Mouse (Mus musculus) MEL (cell line): ENCODE measurements at regions not wholly inside any gene's neighbourhood (a gene's known extent, or its start where the extent isn't known, plus 50 kb on each side); places are given as distances from the start of the nearest gene placed in this dataset.

ENCODE experiments used
- DNase-seq: peaks from one replicate; pipeline ENCODE4 v3.0.0; 2011; ENCODE audit warnings: low read depth, low spot score
- H3K27ac ChIP-seq: 2 replicates; pipeline ENCODE4 v1.5.1; 2012; ENCODE audit warnings: low read depth, mild to moderate bottlenecking, control low read depth, low read length, moderate library complexity; ENCODE audit not compliant: control insufficient read depth
- H3K27me3 ChIP-seq, 2 experiments: fragments of 150-350 bp in 1 of 2; sonication (generic) in 1 of 2; 2 replicates each; pipeline ENCODE4 v1.6.1; 2012; ENCODE audit warnings: low read length in 2 of 2, mild to moderate bottlenecking in 2 of 2, improper control_type of control experiment in 1 of 2, moderate library complexity in 1 of 2; ENCODE audit not compliant: insufficient read depth in 2 of 2, control insufficient read depth in 1 of 2
- H3K36me3 ChIP-seq, 2 experiments: 2 replicates each; pipeline ENCODE4 v1.6.1; 2012 to 2014; ENCODE audit warnings: low read length in 2 of 2, improper control_type of control experiment in 1 of 2, inconsistent platforms in 1 of 2, mild to moderate bottlenecking in 1 of 2; ENCODE audit not compliant: insufficient read depth in 2 of 2, control insufficient read depth in 1 of 2
- H3K4me1 ChIP-seq, 2 experiments: fragments of 150-350 bp in 1 of 2; sonication (generic) in 1 of 2; 2 replicates each; pipeline ENCODE4 v1.6.1; 2012; ENCODE audit warnings: low read length in 2 of 2, improper control_type of control experiment in 1 of 2, mild to moderate bottlenecking in 1 of 2; ENCODE audit not compliant: insufficient read depth in 2 of 2, control insufficient read depth in 1 of 2
- H3K4me3 ChIP-seq, 2 experiments: fragments of 150-350 bp in 1 of 2; sonication (generic) in 1 of 2; 2 replicates each; pipeline ENCODE4 v1.5.1; 2012; ENCODE audit warnings: low read depth in 2 of 2, low read length in 2 of 2, mild to moderate bottlenecking in 2 of 2, moderate library complexity in 2 of 2, control low read depth in 1 of 2, improper control_type of control experiment in 1 of 2; ENCODE audit not compliant: control insufficient read depth in 1 of 2, insufficient read depth in 1 of 2
- H3K79me2 ChIP-seq: 2 replicates; pipeline ENCODE4 v1.6.1; 2012; ENCODE audit warnings: mild to moderate bottlenecking, low read length, moderate library complexity; ENCODE audit not compliant: control insufficient read depth, poor library complexity, insufficient read depth
- H3K9ac ChIP-seq: 2 replicates; pipeline ENCODE4 v1.6.1; 2012; ENCODE audit warnings: low read depth, mild to moderate bottlenecking, control low read depth, low read length, moderate library complexity; ENCODE audit not compliant: control insufficient read depth, poor library complexity, severe bottlenecking
- H3K9me3 ChIP-seq: fragments of 150-350 bp; sonication (generic); replicated peaks from 2 replicates; pipeline ENCODE4 v1.6.1; 2012; ENCODE audit warnings: mild to moderate bottlenecking, low read length, improper control_type of control experiment, moderate library complexity; ENCODE audit not compliant: insufficient read depth
- CTCF ChIP-seq, 3 experiments: IDR thresholded peaks in 2 of 3; conservative IDR thresholded peaks in 1 of 3; 2 replicates each; pipeline ENCODE4 v1.5.1; 2011 to 2012; ENCODE audit warnings: low read length in 3 of 3, low read depth in 2 of 3, mild to moderate bottlenecking in 2 of 3, improper control_type of control experiment in 1 of 3, inconsistent platforms in 1 of 3, mixed read lengths in 1 of 3, moderate library complexity in 1 of 3; ENCODE audit not compliant: control insufficient read depth in 1 of 3, insufficient read depth in 1 of 3, poor library complexity in 1 of 3, severe bottlenecking in 1 of 3
- E2F4 ChIP-seq: IDR thresholded peaks from 2 replicates; pipeline ENCODE4 v1.6.1; 2011; ENCODE audit warnings: low read depth, low read length, improper control_type of control experiment, borderline replicate concordance
- ELF1 ChIP-seq: IDR thresholded peaks from 2 replicates; pipeline ENCODE4 v1.6.1; 2014; ENCODE audit warnings: low read depth, mild to moderate bottlenecking, inconsistent platforms, low read length, improper control_type of control experiment, moderate library complexity
- HCFC1 ChIP-seq: IDR thresholded peaks from 2 replicates; pipeline ENCODE4 v1.6.1; 2012; ENCODE audit warnings: low read depth, mild to moderate bottlenecking, inconsistent platforms, low read length, improper control_type of control experiment, moderate library complexity
- JUND ChIP-seq: IDR thresholded peaks from 2 replicates; pipeline ENCODE4 v1.6.1; 2011; ENCODE audit warnings: low read depth, mild to moderate bottlenecking, improper control_type of control experiment, low read length
- MAFK ChIP-seq: IDR thresholded peaks from 2 replicates; pipeline ENCODE4 v1.6.1; 2011; ENCODE audit warnings: low read depth, mild to moderate bottlenecking, low read length, improper control_type of control experiment, borderline replicate concordance
- MAX ChIP-seq: IDR thresholded peaks from 2 replicates; pipeline ENCODE4 v1.6.1; 2011; ENCODE audit warnings: low read length, improper control_type of control experiment
- MXI1 ChIP-seq: IDR thresholded peaks from 2 replicates; pipeline ENCODE4 v1.6.1; 2011; ENCODE audit warnings: mild to moderate bottlenecking, low read depth, low read length, improper control_type of control experiment
- MYB ChIP-seq: IDR thresholded peaks from 2 replicates; pipeline ENCODE4 v1.6.1; 2011; ENCODE audit warnings: mild to moderate bottlenecking, low read depth, low read length, improper control_type of control experiment
- NELFE ChIP-seq: IDR thresholded peaks from 2 replicates; pipeline ENCODE4 v1.6.1; 2011; ENCODE audit warnings: low read depth, low read length, improper control_type of control experiment
- POLR2AphosphoS2 ChIP-seq: IDR thresholded peaks from 2 replicates; pipeline ENCODE4 v1.6.1; 2011; ENCODE audit warnings: low read length, improper control_type of control experiment
- POLR2AphosphoS5 ChIP-seq: IDR thresholded peaks from 2 replicates; pipeline ENCODE4 v1.6.1; 2012; ENCODE audit warnings: low read depth, borderline replicate concordance, mild to moderate bottlenecking, inconsistent platforms, low read length, moderate library complexity, mixed read lengths
- SIN3A ChIP-seq: IDR thresholded peaks from 2 replicates; pipeline ENCODE4 v1.6.1; 2012; ENCODE audit warnings: low read length, improper control_type of control experiment, inconsistent platforms
- TAL1 ChIP-seq: IDR thresholded peaks from 2 replicates; pipeline ENCODE4 v1.6.1; 2012; ENCODE audit warnings: mild to moderate bottlenecking, inconsistent platforms, low read length, moderate library complexity, mixed read lengths
- TBP ChIP-seq: IDR thresholded peaks from 2 replicates; pipeline ENCODE4 v1.8.0; 2011; ENCODE audit warnings: low read depth, low read length, improper control_type of control experiment
- UBTF ChIP-seq: IDR thresholded peaks from 2 replicates; pipeline ENCODE4 v1.6.1; 2012; ENCODE audit warnings: low read depth, mild to moderate bottlenecking, inconsistent platforms, low read length, improper control_type of control experiment, moderate library complexity, borderline replicate concordance; ENCODE audit not compliant: insufficient read depth
- ZC3H11A ChIP-seq: IDR thresholded peaks from 2 replicates; pipeline ENCODE4 v1.6.1; 2012; ENCODE audit warnings: low read depth, mild to moderate bottlenecking, inconsistent platforms, low read length, improper control_type of control experiment
- ZKSCAN1 ChIP-seq: IDR thresholded peaks from 2 replicates; pipeline ENCODE4 v1.6.1; 2012; ENCODE audit warnings: low read depth, mild to moderate bottlenecking, inconsistent platforms, low read length, improper control_type of control experiment, moderate library complexity
- ZNF384 ChIP-seq: IDR thresholded peaks from 2 replicates; pipeline ENCODE4 v1.6.1; 2012; ENCODE audit warnings: low read depth, mild to moderate bottlenecking, inconsistent platforms, low read length, improper control_type of control experiment

- no peak overlapping the region for H3K4me3 ChIP-seq
- no peak for DNase-seq
- no peak overlapping the region for H3K9ac ChIP-seq
- H3K4me1 ChIP-seq: no peaks in the 10 kb centered on the region
- no peak overlapping the region for H3K27ac ChIP-seq
- H3K36me3 ChIP-seq: no peaks in the 10 kb centered on the region
- H3K79me2 ChIP-seq: no peaks in the 10 kb centered on the region
- H3K27me3 ChIP-seq: no peaks in the 10 kb centered on the region; a peak in 1 of 4 replicates
- TF ChIP-seq MAFK (no peak), POLR2AphosphoS2 (no peak), ZKSCAN1 (no peak)
- no peaks in the 10 kb centered on the region for H3K9me3 ChIP-seq
Observed at GRCm38 (mm10) chr10:97093886-97094285, 385.5 kb upstream of the Dcn start.

- no peaks in the 10 kb centered on the region for H3K9me3 ChIP-seq
- H3K27me3 ChIP-seq: no peaks in the 10 kb centered on the region
- no peak overlapping the region for H3K9ac ChIP-seq
- no peak overlapping the region for H3K27ac ChIP-seq
- no peaks in the 10 kb centered on the region for H3K4me1 ChIP-seq
- H3K36me3 ChIP-seq: no peaks in the 10 kb centered on the region
- no peak for TF ChIP-seq ZNF384
- no peak for TF ChIP-seq CTCF (IDR thresholded peaks at IDR 0.05 in 2 of 3, conservative IDR thresholded peaks at IDR 0.05 in 1 of 3; ENCODE audit: control insufficient read depth in 1 of 3, insufficient read depth in 1 of 3, low read depth in 2 of 3, low read length in 3 of 3, poor library complexity in 1 of 3, severe bottlenecking in 1 of 3)
- TF ChIP-seq MYB: no peak
- TF ChIP-seq E2F4: no peak
- TF ChIP-seq ZKSCAN1: no peak
- no peak for TF ChIP-seq ELF1
- TF ChIP-seq MXI1: no peak
- TF ChIP-seq TBP: no peak
- TF ChIP-seq POLR2AphosphoS2: no peak
- no peak for TF ChIP-seq NELFE
- no peak for TF ChIP-seq HCFC1
- TF ChIP-seq JUND: no peak
- TF ChIP-seq MAX: no peak
- no peak for TF ChIP-seq UBTF
- TF ChIP-seq SIN3A: no peak
- TF ChIP-seq TAL1: no peak
- no peak for TF ChIP-seq POLR2AphosphoS5
- TF ChIP-seq ZC3H11A: no peak
- H3K79me2 ChIP-seq: no peaks in the 10 kb centered on the region
- no peak overlapping the region for H3K4me3 ChIP-seq
- no peak for DNase-seq
Observed at GRCm38 (mm10) chr10:97114501-97114900, 364.9 kb upstream of the Dcn start.
